Mouse (Mus musculus): Measurements from ENCODE around the gene Atrn.

Gene Atrn

DNA sequence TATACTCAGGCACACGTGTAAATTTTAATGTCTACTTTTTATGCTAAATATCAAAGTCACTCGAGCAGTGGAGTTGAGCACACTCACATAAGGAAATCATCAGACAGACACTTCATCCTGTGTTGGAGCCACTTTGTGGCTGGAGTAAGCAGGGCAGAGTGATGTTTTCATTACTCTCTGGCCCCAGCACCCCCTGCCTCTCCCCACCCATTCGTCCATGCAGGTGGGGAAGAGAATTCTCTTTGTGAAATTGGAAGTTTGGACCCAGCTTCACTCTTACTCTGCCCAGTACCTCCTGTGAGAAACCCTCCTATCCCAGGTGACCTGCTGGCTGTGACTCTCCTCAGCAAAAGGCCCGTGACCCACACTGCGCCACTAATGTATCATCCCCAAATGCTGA is 132.4 kb downstream of the Atrn start:
- no peak for DNase-seq (ENCODE audit: extremely low read depth, low read depth)

DNA sequence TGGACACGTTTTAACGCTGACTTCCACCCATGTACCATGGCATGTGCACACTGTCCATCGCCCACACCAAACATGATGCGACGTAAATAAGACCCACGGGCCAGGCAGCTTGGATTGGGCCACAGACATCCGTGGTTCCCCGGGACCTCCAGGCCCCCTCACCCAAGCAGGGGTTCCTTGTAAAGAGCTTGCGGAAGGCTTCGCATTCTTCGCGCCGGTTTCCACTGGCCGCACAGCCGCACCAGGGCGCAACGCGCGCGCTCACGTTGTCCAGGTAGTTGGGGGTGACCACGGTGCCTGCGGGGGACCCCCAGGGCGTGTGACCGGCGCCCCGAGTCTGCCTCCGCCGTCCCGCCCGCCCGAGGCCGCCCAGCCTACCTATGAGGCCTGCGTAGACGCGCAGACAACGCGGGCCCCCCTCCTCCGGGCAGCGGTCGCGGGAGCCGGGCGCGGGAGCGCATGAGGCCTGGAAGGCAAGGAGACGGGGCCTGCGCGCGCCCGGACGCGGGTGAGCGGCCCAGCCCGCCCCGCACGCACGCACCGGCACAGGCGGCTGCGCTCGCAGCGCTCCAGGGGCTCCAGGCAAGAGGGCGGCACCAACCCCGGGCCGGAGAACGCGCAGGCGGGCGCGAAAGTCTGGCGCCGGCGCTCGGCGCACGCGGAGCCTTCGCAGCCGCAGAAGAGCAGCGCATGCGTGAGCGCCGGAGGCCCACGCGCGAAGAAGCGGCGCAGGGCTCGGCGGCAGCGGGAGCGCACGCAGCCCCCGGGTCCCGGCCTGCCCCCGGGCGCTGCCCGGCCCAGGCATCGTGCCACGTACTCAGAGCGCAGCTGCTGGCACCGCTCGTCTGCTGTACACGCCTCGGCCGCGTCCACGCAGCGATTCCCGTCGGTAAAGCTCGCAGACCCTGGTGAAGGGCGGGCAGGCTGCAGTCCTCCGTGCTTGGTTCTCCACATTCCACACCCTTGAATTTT is 134.8 kb downstream of the Atrn start:
- no peak for DNase-seq (ENCODE audit: extremely low read depth, low read depth)

DNA sequence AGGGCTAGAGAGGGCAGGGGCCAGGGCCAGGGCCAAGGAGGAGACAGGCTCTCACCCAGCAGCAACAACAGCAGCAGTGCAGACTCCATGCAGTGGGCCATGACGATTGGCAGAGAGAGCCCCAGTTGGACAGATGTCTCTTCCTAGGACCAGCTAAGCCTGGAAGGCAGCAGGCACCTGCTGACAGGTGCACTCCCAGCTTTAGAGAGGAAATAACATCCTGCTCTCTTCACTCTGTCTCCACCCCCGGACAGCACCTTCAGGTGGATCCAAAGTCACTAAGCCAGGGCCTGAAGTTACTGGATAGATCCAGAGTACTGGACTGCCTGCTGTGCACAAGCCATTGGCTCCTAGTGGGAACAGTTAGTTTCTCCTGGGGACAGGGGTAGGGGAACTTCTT is 136.7 kb downstream of the Atrn start, which contains the start of gene Gfra4:
Gene Gfra4 (minus strand): TSS at position 101 of the 400 bp plus-strand sequence.
- DNase-seq (ENCODE audit: extremely low read depth, low read depth): no peak

DNA sequence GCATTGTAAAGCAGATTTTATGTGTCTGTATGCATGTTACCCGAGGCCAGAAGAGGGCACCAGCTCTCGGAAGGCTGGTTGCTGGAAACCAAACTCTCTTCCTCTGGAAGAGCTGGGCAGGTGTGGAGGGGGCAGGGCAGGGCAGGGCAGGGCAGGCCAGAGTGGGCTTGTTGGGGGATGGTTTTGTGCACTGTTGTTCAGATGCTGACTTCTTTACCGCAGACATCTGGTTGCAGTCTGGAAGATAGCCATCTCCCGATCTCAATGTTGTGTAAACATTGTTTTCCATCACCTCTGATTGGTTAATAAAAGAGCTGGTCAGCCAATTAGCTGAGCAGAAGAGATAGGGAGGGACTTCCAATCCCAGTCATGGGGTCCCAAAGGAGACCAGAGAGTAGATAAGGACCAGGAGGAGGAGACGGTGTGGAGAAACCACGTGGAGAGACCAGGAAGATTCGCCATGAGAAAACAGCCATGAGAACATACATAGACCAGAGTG is 138.1 kb downstream of the Atrn start:
- DNase-seq (ENCODE audit: extremely low read depth, low read depth): no peak

DNA sequence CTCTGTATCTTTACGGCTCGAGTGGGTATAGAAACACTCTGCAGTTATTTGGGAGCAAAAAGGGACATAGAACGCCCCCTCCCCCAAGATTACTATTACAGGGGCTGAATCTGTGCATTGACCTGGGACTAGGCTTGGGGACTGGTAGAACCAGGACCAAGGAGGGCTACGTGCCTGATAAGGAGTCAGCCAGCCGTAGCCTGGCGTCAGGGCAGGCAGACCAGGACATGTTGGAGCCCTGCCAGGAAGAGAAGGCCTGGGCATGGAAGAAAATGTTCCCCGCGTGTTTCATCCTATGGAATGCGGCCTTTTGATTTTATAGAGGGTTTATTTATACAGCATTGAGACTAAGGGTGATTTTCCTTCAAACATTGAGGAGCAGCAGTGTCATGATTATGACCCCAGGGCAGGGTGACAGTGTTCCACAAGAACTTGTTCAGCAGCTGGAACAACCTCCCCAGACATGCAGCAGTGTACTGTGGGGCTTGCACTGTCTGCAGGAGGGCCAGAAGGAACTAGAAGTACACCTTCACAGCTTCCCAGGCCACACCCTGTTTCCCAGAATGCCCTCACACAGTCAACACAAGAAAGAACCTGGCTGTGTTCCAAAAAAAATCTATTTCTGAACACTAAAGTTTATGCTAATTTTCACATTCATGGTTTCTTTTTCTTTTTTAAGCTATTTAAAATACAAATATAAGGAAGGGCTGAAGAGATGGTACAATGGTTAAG is 138.9 kb downstream of the Atrn start:
- DNase-seq (ENCODE audit: extremely low read depth, low read depth): peak; percentile 41

DNA sequence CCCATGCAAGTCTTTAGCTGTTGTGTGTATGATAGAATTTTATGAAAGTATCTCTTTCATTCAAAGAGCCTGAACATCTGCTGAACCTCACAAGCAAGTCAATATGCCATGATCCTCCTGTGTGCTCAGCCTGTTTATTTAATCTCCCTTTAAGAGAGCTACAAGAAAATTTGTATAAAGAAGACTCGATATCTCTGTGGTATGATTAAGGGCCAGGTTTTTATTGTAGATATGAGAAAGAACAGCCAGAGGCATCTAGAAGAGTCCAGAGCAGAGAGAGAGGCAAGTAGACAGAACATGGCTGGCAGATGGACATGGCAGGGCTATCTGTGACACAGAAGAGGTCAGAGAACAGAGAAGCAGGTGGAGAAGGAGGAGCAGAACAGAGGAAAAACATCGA is 139.7 kb downstream of the Atrn start:
- no peak for DNase-seq (ENCODE audit: extremely low read depth, low read depth)

DNA sequence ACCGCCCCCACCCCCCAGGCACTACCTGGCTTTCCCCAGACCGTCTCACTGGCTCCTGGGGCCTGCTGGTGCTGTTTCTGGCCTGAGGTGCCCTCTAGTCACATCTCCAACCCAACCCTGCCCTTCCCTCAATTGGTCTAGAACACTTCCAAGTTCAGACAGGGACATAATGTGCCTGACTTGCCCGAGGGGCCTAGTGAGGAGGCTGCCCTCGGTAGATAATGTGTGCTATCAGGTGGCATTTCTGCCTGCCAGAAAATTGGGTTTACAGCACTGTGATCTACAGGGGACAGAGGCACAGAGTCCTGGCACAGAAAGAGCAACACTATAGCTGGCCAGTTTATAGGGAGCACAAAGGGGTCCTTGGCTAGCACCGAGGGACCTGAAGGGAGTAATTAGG is 145.7 kb downstream of the Atrn start:
- no peak for DNase-seq (ENCODE audit: extremely low read depth, low read depth)

DNA sequence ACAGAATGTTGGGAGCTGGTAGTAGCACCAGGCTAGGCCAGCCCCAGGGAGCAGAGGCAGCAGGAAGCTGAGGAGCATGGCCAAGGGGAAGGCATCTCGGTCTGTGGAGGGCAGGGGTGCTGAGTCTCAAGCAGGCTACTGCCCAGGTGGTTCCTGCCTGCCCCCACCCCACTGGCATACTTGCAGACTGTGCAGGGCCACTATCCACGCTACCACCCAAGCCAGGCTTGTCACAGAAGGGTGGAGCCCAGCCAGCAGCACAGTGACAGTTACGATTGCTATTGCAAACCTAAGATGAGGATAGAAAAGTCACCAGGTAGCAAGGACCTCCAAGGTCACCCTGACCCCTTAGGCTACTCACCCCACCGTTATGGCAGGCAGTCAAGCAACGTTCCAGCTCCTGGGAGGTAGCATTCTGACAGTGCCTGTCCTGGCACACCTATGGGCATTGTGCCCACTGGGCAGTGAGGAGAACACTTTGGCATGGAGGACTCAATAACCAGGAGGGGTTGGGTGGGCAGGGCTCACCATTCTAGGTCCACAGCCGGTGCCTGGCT is 146.6 kb downstream of the Atrn start:
- DNase-seq (ENCODE audit: extremely low read depth, low read depth): no peak

DNA sequence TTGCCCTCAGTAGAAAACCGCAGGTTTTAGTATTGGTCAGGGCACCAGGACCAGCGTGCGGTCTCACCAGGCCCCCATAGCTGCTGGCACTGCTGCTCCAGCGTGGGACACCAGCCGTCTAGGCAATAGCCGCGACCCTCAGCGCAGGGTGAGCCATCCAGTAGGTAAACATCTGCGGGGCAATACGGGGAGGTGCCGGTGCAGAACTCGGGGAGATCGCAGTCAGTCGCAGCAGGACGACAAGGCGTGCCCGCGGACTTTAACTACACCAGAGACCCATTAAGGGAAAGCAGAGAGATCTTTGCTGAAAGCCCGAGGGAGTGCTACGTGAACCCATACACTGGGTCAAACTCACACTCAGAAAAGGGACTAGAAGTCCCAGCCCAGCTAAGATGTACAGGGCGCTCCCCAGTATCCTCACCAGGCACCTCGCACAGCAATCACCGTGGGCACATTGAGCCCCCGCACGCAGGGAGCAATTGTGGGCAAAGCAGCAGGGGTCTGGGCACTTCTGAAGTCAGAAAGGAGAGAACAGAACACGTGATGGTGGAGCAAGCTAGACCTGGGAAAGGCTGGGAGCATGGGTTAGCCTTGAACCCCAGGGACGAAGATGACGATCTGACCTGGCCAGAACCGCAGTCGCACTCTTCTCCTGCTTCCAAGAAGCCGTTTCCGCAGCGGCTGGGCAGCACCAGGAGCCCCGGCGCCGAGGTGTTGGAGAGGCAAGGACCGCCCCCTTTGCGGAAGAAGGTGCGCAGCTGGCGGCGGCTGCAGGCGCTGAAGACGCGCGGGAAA is 147.8 kb downstream of the Atrn start:
- no peak for DNase-seq (ENCODE audit: extremely low read depth, low read depth)

DNA sequence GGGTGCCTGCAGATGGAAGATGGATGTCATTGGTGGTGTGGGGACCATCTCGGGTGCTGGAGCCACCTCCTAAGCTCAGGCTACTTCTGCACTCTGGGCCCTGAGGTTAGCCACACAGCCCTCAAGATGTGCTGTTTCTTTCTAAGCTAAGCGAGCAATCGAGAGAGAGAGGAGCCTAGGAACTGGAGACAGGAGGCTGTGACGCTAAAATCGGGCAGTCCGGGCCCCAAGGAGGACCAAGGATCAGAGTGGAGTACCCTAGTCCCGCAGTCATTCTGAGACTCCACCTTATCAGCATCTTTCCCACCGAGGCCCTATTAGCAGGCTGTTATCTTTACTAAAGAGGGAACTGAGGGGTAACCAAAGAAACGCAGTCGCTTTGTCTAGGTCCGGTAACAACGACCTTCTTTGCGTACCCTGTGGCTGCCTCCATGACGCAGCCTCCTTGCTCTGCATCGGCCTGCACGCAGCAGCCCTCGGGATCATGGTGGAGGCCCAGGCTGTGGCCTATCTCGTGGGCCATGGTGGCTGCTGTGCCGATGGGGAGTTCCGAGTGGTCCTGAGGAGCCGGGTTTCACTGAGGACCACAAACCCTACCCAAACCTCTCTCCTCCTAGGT is 148.5 kb downstream of the Atrn start:
- no peak for DNase-seq (ENCODE audit: extremely low read depth, low read depth)

DNA sequence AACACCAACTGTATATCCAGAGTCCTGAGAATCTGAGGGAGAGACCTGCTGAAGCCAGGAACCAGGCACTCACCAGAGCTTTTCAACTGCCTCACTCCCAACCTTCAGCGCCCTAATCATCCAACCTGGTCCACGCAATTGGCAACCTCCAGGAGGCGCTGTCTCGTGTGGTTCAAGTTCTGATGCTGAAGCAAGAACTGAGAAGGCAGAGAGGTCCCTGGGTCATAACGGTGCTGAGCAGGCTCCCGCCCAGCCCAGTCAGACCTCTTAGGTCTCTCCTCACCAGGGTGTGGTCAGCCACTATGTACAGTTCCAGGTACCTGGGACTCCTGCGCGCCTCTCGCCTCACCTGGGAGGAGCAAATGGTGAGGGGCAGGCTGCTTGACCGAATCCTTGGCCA is 149.3 kb downstream of the Atrn start:
- DNase-seq (ENCODE audit: extremely low read depth, low read depth): no peak

DNA sequence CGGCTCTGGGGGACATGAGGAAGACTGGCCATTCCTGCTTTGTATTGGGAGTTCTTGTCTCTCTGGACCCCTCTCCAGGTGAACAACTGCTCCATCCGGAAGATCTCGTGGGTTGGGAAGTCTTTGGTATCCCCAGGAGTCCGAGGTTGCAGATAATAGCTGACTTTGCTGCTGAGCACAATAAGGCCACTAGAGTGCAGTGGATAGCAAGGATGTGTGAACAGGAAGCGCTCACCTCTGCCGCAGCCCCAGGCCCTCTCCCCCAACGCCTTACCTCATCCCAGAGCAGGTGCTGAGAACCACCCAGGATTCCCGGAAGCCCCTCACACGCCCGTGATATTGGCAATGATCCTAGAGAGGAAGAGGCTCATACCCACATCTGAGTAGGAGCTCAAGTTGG is 149.9 kb downstream of the Atrn start:
- no peak for DNase-seq (ENCODE audit: extremely low read depth, low read depth)

DNA sequence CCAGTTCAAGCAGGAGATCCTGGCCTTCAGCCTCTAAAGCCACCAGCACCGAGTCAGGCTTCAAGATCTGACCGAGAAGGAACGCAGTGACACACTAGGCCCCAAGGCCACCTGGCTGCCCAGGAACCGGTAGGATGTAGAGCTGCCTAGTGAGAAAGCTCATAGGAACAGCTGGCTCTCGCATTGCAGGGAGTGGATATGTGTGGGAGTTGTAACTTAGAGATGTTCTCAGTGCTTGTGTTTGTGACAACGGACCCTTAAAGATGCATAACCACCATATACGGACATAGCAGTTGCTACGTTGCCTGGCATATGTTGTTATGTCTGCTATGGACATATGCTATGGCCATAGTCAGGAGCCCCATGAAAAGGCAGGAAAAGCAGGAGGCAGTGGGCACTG is 152.4 kb downstream of the Atrn start:
- DNase-seq (ENCODE audit: extremely low read depth, low read depth): no peak

DNA sequence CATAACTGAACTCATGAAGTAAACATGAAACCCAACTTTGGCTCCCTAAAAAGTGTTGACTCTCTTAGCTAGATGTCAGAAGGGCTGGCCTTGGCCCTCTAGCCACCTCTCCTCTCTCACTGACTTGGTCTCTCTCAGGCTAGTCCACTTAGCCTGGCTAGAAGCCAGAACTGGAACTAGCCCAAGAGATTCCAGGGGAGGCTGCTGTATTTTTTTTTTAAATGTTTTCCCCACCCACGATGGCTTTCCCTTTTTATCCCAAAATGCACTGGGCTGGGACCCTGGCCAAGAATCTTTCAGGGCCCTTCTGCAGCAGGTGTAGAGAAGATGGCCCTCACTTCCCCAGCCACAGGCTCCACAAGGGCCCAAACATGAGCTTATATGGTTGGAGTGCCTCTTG is 153.1 kb downstream of the Atrn start:
- no peak for DNase-seq (ENCODE audit: extremely low read depth, low read depth)

DNA sequence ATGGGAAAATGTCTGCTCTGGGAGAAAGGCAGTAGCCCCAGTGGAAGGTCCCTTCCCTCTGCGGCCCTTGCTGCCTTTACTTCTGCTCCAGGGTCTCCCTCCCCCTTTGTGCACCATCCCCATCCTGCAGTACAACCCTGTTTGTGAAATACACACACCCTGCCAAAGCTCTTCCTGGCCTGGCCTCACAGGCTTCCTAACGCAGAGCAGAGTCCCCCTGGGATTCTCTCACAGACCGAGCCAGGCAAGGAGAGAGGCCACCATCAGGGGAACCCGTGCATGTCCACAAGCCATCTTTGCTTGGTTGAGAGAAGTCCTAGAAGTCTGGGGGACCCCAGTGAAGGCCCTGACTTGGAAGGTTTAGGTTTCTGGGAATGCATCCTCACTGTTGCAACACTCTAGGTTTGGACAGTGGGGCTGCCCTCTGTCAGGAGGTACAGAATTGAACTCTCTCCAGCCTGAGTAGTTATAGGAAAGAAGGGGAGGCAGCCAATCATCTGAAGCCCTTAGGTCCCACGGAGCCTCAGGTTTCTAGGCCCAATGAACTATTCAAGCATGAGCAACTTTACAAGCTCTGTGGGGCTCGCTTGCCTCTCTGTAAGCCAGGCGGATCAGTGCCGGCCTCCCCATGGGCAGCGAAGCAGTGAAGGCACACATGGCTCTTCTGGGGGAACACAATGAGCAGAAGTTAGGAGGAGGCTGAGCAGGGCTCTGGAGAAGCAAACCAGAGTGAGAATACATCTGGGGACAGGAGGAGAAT is 153.7 kb downstream of the Atrn start:
- DNase-seq (ENCODE audit: extremely low read depth, low read depth): no peak

DNA sequence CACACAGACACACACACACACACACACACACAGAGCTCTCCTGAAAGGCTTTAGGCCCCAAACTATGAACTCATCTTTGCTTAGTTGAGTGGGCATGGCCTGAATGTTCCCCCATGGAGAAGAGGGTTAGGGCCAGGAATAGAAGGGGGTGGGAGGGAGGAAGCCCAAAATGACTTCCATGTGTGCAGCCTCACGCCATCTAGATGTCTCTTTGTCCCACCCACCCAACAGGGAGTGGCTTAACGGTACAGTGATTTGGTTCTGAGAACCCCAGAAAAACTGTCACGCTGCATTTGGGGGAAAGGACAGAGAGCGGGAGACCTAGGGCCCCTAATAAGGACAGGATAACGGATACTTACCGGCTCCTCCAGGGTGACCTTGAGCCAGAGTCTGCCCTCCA is 154.5 kb downstream of the Atrn start:
- no peak for DNase-seq (ENCODE audit: extremely low read depth, low read depth)

DNA sequence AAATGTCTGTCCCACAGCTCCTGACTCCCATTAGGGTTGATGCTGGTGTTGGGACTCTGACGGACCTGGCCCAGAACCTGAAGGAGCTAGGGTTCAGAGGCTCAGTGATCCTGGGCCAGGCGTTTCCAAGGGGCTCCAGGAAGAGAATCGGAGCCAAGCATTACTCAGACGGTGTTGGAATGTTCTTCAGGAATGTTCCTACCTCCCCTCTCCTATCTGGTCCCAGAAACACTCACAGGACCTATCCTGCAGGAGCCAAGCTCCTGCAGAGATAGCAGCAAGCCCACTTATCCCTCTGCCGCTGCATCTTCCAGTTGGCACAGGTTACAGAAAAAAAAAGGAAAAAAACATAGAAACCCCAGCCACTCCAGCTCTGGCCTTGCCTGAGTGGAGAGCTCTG is 155.3 kb downstream of the Atrn start:
- DNase-seq (ENCODE audit: extremely low read depth, low read depth): no peak

DNA sequence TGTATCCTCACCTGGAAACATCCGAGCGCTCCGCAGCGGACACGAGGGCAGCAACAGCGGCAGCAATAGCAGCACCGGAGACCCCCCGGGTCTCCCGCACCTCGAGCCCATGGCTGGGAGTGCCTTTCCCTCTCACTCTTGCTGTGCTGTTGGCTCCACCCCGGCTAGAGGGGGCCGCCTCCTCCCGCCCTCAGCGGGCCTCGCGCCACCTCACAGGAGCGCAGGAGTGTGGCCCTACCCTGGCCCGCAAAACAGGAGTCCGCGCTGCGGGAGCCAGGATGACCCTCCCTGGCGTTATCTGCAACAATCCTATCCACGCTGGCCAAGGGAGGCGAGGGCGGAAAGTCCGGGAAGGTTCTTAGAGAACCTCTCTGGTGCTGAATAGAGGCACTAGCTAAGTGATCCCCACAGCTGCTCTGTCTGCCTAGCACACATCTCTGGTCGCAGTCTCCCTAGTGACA is 157.1 kb downstream of the Atrn start, which contains the start of gene Adam33:
Gene Adam33 (minus strand): TSS at position 411 of the 461 bp plus-strand sequence.
- DNase-seq (ENCODE audit: extremely low read depth, low read depth): no peak

DNA sequence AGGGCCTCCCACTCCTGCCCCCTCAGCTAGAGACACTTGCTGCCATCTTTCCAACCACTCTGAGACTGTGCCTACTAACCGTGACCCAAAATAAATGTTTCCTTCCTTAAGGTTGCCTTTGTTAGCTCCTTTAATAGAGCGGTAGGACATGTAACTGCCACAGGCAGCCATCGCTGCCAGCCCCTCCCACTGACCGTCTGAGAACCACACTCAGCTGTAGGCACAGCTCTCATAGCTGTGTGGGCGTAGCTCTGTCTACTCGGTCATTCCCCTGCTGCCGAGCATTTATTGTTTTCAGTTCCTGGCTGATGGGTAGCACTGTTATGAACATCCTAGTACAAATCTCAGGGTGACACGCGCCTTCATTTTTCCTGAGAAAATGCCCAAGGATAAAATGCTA is 160.0 kb downstream of the Atrn start:
- DNase-seq (ENCODE audit: extremely low read depth, low read depth): no peak

DNA sequence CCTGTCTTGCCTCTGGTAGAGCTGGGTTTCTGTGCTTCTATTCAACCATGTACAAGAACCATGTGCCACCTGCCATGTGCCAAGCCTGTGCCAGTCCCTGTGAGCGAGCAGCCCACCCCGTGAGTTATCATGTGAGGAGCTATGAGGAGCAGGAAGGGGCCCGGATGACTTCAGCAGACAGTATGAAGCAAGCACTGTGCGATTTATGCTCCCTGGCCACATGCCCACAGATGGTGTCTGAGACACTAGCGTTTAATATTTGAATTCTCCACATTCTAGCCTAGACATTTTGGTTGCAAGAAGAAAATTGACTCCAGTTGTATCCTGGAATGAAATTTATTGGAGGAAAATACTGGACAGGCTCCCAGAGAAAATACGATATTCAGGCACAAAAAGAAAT is 161.2 kb downstream of the Atrn start:
- no peak for DNase-seq (ENCODE audit: extremely low read depth, low read depth)
